Mouse (Mus musculus): ENCODE data around the gene Gpr146. TPM values are rescaled to one million over a fixed set of nuclear protein-coding genes. Genes with fewer than 3 reads are reported as not detected.

Gene Gpr146
- polyA plus RNA-seq, 1 experiment from 2014 or later: 6.6 TPM

GRCm38 (mm10) chr5:139338891-139339290 is 38.6 kb upstream of the Gpr146 start:
- H3K4me1 ChIP-seq (replicated peaks; ENCODE audit: control insufficient read depth, insufficient read depth, low read length): peaks cover 5% of the 10 kb centered on the region
- no peak overlapping the region for H3K9ac ChIP-seq (ENCODE audit: low read length)
- H3K36me3 ChIP-seq (ENCODE audit: control insufficient read depth, insufficient read depth, low read length): peaks cover 42% of the 10 kb centered on the region
- no peak overlapping the region for H3K4me3 ChIP-seq (ENCODE audit: low read length)
- H3K27ac ChIP-seq (ENCODE audit: low read length): no peak overlapping the region
- H3K4me2 ChIP-seq (ENCODE audit: low read depth, low read length): no peak overlapping the region
- 69% methylated on average over 11 of the region's 11 CpGs for WGBS
- no peaks in the 10 kb centered on the region for H3K27me3 ChIP-seq (ENCODE audit: control insufficient read depth, insufficient read depth, low read depth, low read length)
- H3K9me3 ChIP-seq (ENCODE audit: control insufficient read depth, low read length): no peaks in the 10 kb centered on the region
- no peak for ATAC-seq (ENCODE audit: low read depth)

GRCm38 (mm10) chr5:139344021-139344686 is 33.3 kb upstream of the Gpr146 start:
- ATAC-seq (ENCODE audit: low read depth): peak; percentile 67
- no peaks in the 10 kb centered on the region for H3K27me3 ChIP-seq (ENCODE audit: control insufficient read depth, insufficient read depth, low read depth, low read length)
- peaks cover 10% of the 10 kb centered on the region for H3K4me1 ChIP-seq (replicated peaks; ENCODE audit: control insufficient read depth, insufficient read depth, low read length)
- no peaks in the 10 kb centered on the region for H3K9me3 ChIP-seq (ENCODE audit: control insufficient read depth, low read length)
- peaks cover 24% of the 10 kb centered on the region for H3K36me3 ChIP-seq (ENCODE audit: control insufficient read depth, insufficient read depth, low read length)
- H3K27ac ChIP-seq (ENCODE audit: low read length): peak overlapping the region; percentile 73
- WGBS: 4% methylated on average over 12 of the region's 12 CpGs
- H3K4me2 ChIP-seq (ENCODE audit: low read depth, low read length): peak overlapping the region; percentile 97
- peak overlapping the region; percentile 98 for H3K9ac ChIP-seq (ENCODE audit: low read length)
- H3K4me3 ChIP-seq (ENCODE audit: low read length): peak overlapping the region; percentile 94

DNA sequence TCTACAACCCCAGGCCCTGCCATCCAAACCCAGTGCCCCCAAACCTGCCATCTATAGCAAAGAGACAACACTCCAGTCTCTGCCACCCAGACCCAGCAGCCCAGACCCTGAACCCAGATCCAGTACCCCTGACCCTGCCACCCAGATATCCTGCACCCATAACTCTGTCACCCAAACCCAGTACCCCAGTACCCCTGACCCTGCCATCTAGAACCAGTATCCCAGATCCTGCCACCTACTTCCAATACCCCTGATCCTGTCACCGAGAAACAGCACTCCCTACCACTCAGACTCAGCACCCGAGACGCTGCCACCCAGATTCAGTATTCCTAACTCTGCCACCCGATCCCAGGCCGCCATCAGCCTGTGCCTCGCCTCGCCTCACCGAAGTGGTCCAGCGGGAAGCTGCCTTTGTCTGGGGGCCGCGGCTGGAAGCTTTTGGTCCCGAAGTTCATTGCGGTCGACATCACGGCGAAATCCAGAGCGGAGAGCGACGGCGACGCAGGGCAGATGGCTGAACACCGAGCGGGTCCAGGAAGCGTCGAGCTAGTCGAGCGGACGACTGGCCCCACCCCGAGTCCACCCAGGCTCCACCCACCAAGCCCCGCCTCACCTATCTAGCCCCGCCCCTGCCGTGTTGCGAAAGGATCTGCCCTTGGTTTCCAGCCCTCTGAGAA is 32.7 kb upstream of the Gpr146 start:
- peak overlapping the region; percentile 98 for H3K9ac ChIP-seq (ENCODE audit: low read length)
- peak overlapping the region; percentile 97 for H3K4me2 ChIP-seq (ENCODE audit: low read depth, low read length)
- H3K4me1 ChIP-seq (replicated peaks; ENCODE audit: control insufficient read depth, insufficient read depth, low read length): peaks cover 10% of the 10 kb centered on the region
- no peaks in the 10 kb centered on the region for H3K9me3 ChIP-seq (ENCODE audit: control insufficient read depth, low read length)
- peak overlapping the region; percentile 94 for H3K4me3 ChIP-seq (ENCODE audit: low read length)
- 0% methylated on average over 33 of the region's 33 CpGs for WGBS
- peak; percentile 95 for ATAC-seq (ENCODE audit: low read depth)
- H3K27ac ChIP-seq (ENCODE audit: low read length): peak overlapping the region; percentile 73
- no peaks in the 10 kb centered on the region for H3K27me3 ChIP-seq (ENCODE audit: control insufficient read depth, insufficient read depth, low read depth, low read length)
- H3K36me3 ChIP-seq (ENCODE audit: control insufficient read depth, insufficient read depth, low read length): peaks cover 20% of the 10 kb centered on the region

DNA sequence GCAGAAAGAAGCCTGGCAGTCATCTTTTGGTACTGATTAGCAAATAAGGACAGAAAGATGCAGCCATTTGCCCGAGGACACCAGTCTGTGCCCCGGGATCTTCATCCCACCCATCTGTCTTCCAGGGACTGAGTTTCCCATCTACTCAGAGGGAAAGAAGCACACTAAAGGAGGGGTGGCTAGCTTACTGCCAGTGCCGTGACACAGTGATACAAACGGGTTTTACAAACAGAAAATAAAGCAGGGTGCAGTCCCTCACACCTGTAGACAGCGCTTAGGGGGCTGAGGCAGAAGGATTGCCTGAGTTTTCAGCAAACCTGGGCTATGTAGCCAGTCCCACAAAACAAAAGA is 32.2 kb upstream of the Gpr146 start:
- no peak; the same call in 1 of the 2 replicates for ATAC-seq (ENCODE audit: low read depth)
- 7% methylated on average over 5 of the region's 5 CpGs for WGBS
- peak overlapping the region; percentile 48 for H3K9ac ChIP-seq (ENCODE audit: low read length)
- H3K4me3 ChIP-seq (ENCODE audit: low read length): peak overlapping the region; percentile 94
- H3K27me3 ChIP-seq (ENCODE audit: control insufficient read depth, insufficient read depth, low read depth, low read length): no peaks in the 10 kb centered on the region
- peak overlapping the region; percentile 17 for H3K27ac ChIP-seq (ENCODE audit: low read length)
- peaks cover 18% of the 10 kb centered on the region for H3K36me3 ChIP-seq (ENCODE audit: control insufficient read depth, insufficient read depth, low read length)
- H3K4me2 ChIP-seq (ENCODE audit: low read depth, low read length): peak overlapping the region; percentile 57
- H3K4me1 ChIP-seq (replicated peaks; ENCODE audit: control insufficient read depth, insufficient read depth, low read length): peaks cover 10% of the 10 kb centered on the region
- H3K9me3 ChIP-seq (ENCODE audit: control insufficient read depth, low read length): no peaks in the 10 kb centered on the region

DNA sequence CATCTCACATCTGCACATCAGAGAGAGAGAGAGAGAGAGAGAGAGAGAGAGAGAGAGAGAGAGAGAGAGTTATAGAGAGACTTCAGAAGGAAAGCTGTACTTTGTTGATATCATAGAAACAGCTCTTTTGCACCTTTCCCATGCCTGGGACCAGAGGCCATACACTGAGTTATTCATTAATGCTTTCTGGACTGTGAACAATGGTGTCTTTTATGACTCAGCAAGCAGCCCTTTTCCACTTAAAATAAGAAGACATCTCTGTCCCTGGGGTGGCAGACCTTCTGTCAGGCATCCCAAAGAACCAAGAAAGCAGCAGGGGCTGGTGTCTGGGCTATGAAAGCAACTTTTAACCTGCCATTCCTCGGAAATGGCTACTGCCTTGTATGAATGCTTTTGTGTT is 30.3 kb upstream of the Gpr146 start:
- ATAC-seq (ENCODE audit: low read depth): no peak
- WGBS: 43% methylated on average over 1 of the region's 1 CpGs
- H3K27ac ChIP-seq (ENCODE audit: low read length): peak overlapping the region; percentile 57

DNA sequence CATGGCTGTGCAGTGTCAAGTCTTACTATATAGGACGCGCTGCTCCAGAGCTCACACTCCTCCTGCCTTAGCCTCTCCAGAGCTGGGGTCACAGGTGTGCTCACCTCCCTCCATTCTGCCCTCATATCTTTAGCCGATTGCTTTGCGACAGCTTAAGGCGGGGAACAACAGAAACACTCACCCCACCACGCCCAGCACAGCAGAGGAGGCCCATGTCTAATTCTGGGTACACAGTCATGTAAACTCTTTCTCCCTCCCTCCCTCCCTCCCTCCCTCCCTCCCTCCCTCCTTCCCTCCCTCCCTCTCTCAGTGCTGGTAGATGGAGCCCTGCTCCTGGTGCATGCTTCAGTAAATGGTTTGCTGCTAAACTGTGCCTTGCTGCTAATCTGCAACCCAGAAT is 27.8 kb upstream of the Gpr146 start:
- 74% methylated on average over 6 of the region's 6 CpGs for WGBS
- H3K36me3 ChIP-seq (ENCODE audit: control insufficient read depth, insufficient read depth, low read length): no peaks in the 10 kb centered on the region
- H3K9me3 ChIP-seq (ENCODE audit: control insufficient read depth, low read length): no peaks in the 10 kb centered on the region
- no peak overlapping the region for H3K4me2 ChIP-seq (ENCODE audit: low read depth, low read length)
- H3K9ac ChIP-seq (ENCODE audit: low read length): no peak overlapping the region
- H3K27me3 ChIP-seq (ENCODE audit: control insufficient read depth, insufficient read depth, low read depth, low read length): no peaks in the 10 kb centered on the region; the same call in 1 of the 2 replicates
- H3K4me1 ChIP-seq (replicated peaks; ENCODE audit: control insufficient read depth, insufficient read depth, low read length): peaks cover 4% of the 10 kb centered on the region
- no peak overlapping the region for H3K27ac ChIP-seq (ENCODE audit: low read length)
- no peak overlapping the region for H3K4me3 ChIP-seq (ENCODE audit: low read length)
- no peak for ATAC-seq (ENCODE audit: low read depth)

More for the DNA sequence above, 30.3 kb upstream of the Gpr146 start:
- Histone ChIP-seq H3K9me3 (ENCODE audit: control insufficient read depth, low read length) (no peaks in the 10 kb centered on the region), H3K4me1 (replicated peaks; ENCODE audit: control insufficient read depth, insufficient read depth, low read length) (peaks cover 10% of the 10 kb centered on the region), H3K4me2 (ENCODE audit: low read depth, low read length) (no peak overlapping the region), H3K27me3 (ENCODE audit: control insufficient read depth, insufficient read depth, low read depth, low read length) (no peaks in the 10 kb centered on the region; the same call in 1 of the 2 replicates), H3K36me3 (ENCODE audit: control insufficient read depth, insufficient read depth, low read length) (peaks cover 4% of the 10 kb centered on the region), H3K9ac (ENCODE audit: low read length) (0 out of 2 replicates have a peak overlapping the region, but pooled peaks have one; percentile 4), H3K4me3 (ENCODE audit: low read length) (no peak overlapping the region)

GRCm38 (mm10) chr5:139351134-139351533 is 26.4 kb upstream of the Gpr146 start, which contains the start of gene Cox19:
Gene Cox19 (minus strand): TSS chr5:139351418.
- no peak within 1 kb of the TSS for H3K27ac ChIP-seq (ENCODE audit: low read length)
- H3K9ac ChIP-seq (ENCODE audit: low read length): peak within 1 kb of the TSS; percentile 41
- H3K4me1 ChIP-seq (replicated peaks; ENCODE audit: control insufficient read depth, insufficient read depth, low read length): no peaks in the 10 kb centered on the region; the same call in none of the 2 replicates
- no peaks in the 10 kb centered on the region for H3K36me3 ChIP-seq (ENCODE audit: control insufficient read depth, insufficient read depth, low read length)
- no peak within 1 kb of the TSS for H3K4me3 ChIP-seq (ENCODE audit: low read length)
- no peaks in the 10 kb centered on the region for H3K9me3 ChIP-seq (ENCODE audit: control insufficient read depth, low read length)
- ATAC-seq (ENCODE audit: low read depth): no peak
- H3K27me3 ChIP-seq (ENCODE audit: control insufficient read depth, insufficient read depth, low read depth, low read length): no peaks in the 10 kb centered on the region; the same call in 1 of the 2 replicates
- H3K4me2 ChIP-seq (ENCODE audit: low read depth, low read length): no peak within 1 kb of the TSS
- 41% methylated on average over 5 of the region's 5 CpGs for WGBS

GRCm38 (mm10) chr5:139351628-139352027 is 25.9 kb upstream of the Gpr146 start:
- Histone ChIP-seq H3K9me3 (ENCODE audit: control insufficient read depth, low read length) (no peaks in the 10 kb centered on the region), H3K9ac (ENCODE audit: low read length) (peak overlapping the region; percentile 41; the same call in 1 of the 2 replicates), H3K27me3 (ENCODE audit: control insufficient read depth, insufficient read depth, low read depth, low read length) (no peaks in the 10 kb centered on the region; the same call in 1 of the 2 replicates), H3K27ac (ENCODE audit: low read length) (no peak overlapping the region), H3K4me2 (ENCODE audit: low read depth, low read length) (no peak overlapping the region), H3K4me1 (replicated peaks; ENCODE audit: control insufficient read depth, insufficient read depth, low read length) (no peaks in the 10 kb centered on the region; the same call in none of the 2 replicates), H3K36me3 (ENCODE audit: control insufficient read depth, insufficient read depth, low read length) (no peaks in the 10 kb centered on the region), H3K4me3 (ENCODE audit: low read length) (no peak overlapping the region)
- no peak; the same call in 1 of the 2 replicates for ATAC-seq (ENCODE audit: low read depth)
- WGBS: 27% methylated on average over 8 of the region's 8 CpGs

GRCm38 (mm10) chr5:139352317-139352716 is 25.2 kb upstream of the Gpr146 start, which contains the start of gene Cyp2w1:
Gene Cyp2w1 (plus strand): TSS chr5:139352617.
- Histone ChIP-seq H3K9me3 (ENCODE audit: control insufficient read depth, low read length) (no peaks in the 10 kb centered on the region), H3K9ac (ENCODE audit: low read length) (peak within 1 kb of the TSS; percentile 44; the same call in 1 of the 2 replicates), H3K4me2 (ENCODE audit: low read depth, low read length) (no peak within 1 kb of the TSS), H3K27me3 (ENCODE audit: control insufficient read depth, insufficient read depth, low read depth, low read length) (no peaks in the 10 kb centered on the region; the same call in 1 of the 2 replicates), H3K4me3 (ENCODE audit: low read length) (no peak within 1 kb of the TSS), H3K36me3 (ENCODE audit: control insufficient read depth, insufficient read depth, low read length) (no peaks in the 10 kb centered on the region), H3K27ac (ENCODE audit: low read length) (no peak within 1 kb of the TSS), H3K4me1 (replicated peaks; ENCODE audit: control insufficient read depth, insufficient read depth, low read length) (no peaks in the 10 kb centered on the region; the same call in none of the 2 replicates)
- no peak for ATAC-seq (ENCODE audit: low read depth)
- 40% methylated on average over 6 of the region's 6 CpGs for WGBS
